Mouse (Mus musculus): Measurements from ENCODE around the gene Znrf2. TPM values are rescaled to one million over a fixed set of nuclear protein-coding genes. Genes with fewer than 3 reads are reported as not detected.

The Znrf2 gene
- polyA plus RNA-seq, 1 experiment from 2014 or later = 3.2 TPM

GRCm38 (mm10) chr6:54934313-54934712 is 117.6 kb downstream of the Znrf2 start:
- no peak for DNase-seq
- Histone ChIP-seq H3K4me1 (ENCODE audit: insufficient read depth) (no peaks in the 10 kb centered on the region), H3K4me3 (ENCODE audit: low read depth, low read length) (no peak overlapping the region), H3K27me3 (ENCODE audit: insufficient read depth, low read length) (no peaks in the 10 kb centered on the region), H3K27ac (ENCODE audit: low read depth) (no peak overlapping the region), H3K9ac (no peak overlapping the region), H3K36me3 (ENCODE audit: insufficient read depth) (no peaks in the 10 kb centered on the region), H3K9me3 (ENCODE audit: low read depth, low read length) (no peaks in the 10 kb centered on the region), H3K4me2 (no peak overlapping the region)
- TF ChIP-seq CTCF (IDR thresholded peaks at IDR 0.05; ENCODE audit: low read depth) = no peak
- ATAC-seq (ENCODE audit: insufficient read depth) = no peak
- WGBS = 90% methylated on average over 8 of the region's 8 CpGs

GRCm38 (mm10) chr6:54934930-54935329 is 118.2 kb downstream of the Znrf2 start:
- H3K4me2 ChIP-seq = no peak overlapping the region
- no peak overlapping the region for H3K9ac ChIP-seq
- no peaks in the 10 kb centered on the region for H3K36me3 ChIP-seq (ENCODE audit: insufficient read depth)
- no peak overlapping the region for H3K27ac ChIP-seq (ENCODE audit: low read depth)
- H3K4me3 ChIP-seq (ENCODE audit: low read depth, low read length) = no peak overlapping the region
- H3K4me1 ChIP-seq (ENCODE audit: insufficient read depth) = no peaks in the 10 kb centered on the region
- H3K27me3 ChIP-seq (ENCODE audit: insufficient read depth, low read length) = no peaks in the 10 kb centered on the region
- TF ChIP-seq CTCF (IDR thresholded peaks at IDR 0.05; ENCODE audit: low read depth) = no peak
- DNase-seq = no peak
- WGBS = 50% methylated on average over 5 of the region's 5 CpGs
- ATAC-seq (ENCODE audit: insufficient read depth) = no peak
- no peaks in the 10 kb centered on the region for H3K9me3 ChIP-seq (ENCODE audit: low read depth, low read length)

GRCm38 (mm10) chr6:54936496-54936895 is 119.8 kb downstream of the Znrf2 start:
- Histone ChIP-seq H3K36me3 (ENCODE audit: insufficient read depth) (no peaks in the 10 kb centered on the region), H3K9ac (no peak overlapping the region), H3K9me3 (ENCODE audit: low read depth, low read length) (no peaks in the 10 kb centered on the region), H3K27ac (ENCODE audit: low read depth) (no peak overlapping the region), H3K27me3 (ENCODE audit: insufficient read depth, low read length) (no peaks in the 10 kb centered on the region), H3K4me3 (ENCODE audit: low read depth, low read length) (no peak overlapping the region), H3K4me2 (no peak overlapping the region), H3K4me1 (ENCODE audit: insufficient read depth) (no peaks in the 10 kb centered on the region)
- ATAC-seq (ENCODE audit: insufficient read depth) (no peak), DNase-seq (no peak)
- WGBS = 60% methylated on average over 2 of the region's 2 CpGs
- no peak for TF ChIP-seq CTCF (IDR thresholded peaks at IDR 0.05; ENCODE audit: low read depth)

- Histone ChIP-seq H3K4me3 (ENCODE audit: low read depth, low read length) (no peak overlapping the region), H3K9me3 (ENCODE audit: low read depth, low read length) (no peaks in the 10 kb centered on the region), H3K4me2 (no peak overlapping the region), H3K36me3 (ENCODE audit: insufficient read depth) (no peaks in the 10 kb centered on the region), H3K27me3 (ENCODE audit: insufficient read depth, low read length) (peaks cover 16% of the 10 kb centered on the region), H3K9ac (no peak overlapping the region), H3K27ac (ENCODE audit: low read depth) (no peak overlapping the region), H3K4me1 (ENCODE audit: insufficient read depth) (no peaks in the 10 kb centered on the region)
- TF ChIP-seq CTCF (IDR thresholded peaks at IDR 0.05; ENCODE audit: low read depth) = no peak
- DNase-seq = peak; percentile 25
- no peak for ATAC-seq (ENCODE audit: insufficient read depth)
- 60% methylated on average over 4 of the region's 4 CpGs for WGBS
These were observed 122.9 kb downstream of the Znrf2 start for GRCm38 (mm10) chr6:54939631-54940030.

- Histone ChIP-seq H3K36me3 (ENCODE audit: insufficient read depth) (no peaks in the 10 kb centered on the region), H3K27ac (ENCODE audit: low read depth) (no peak overlapping the region), H3K4me3 (ENCODE audit: low read depth, low read length) (no peak overlapping the region), H3K27me3 (ENCODE audit: insufficient read depth, low read length) (peaks cover 16% of the 10 kb centered on the region), H3K9me3 (ENCODE audit: low read depth, low read length) (no peaks in the 10 kb centered on the region), H3K4me1 (ENCODE audit: insufficient read depth) (no peaks in the 10 kb centered on the region), H3K4me2 (no peak overlapping the region), H3K9ac (no peak overlapping the region)
- DNase-seq = no peak
- WGBS = 68% methylated on average over 7 of the region's 7 CpGs
- ATAC-seq (ENCODE audit: insufficient read depth) = no peak
- no peak for TF ChIP-seq CTCF (IDR thresholded peaks at IDR 0.05; ENCODE audit: low read depth)
These were observed 123.4 kb downstream of the Znrf2 start for GRCm38 (mm10) chr6:54940126-54940525.

GRCm38 (mm10) chr6:54941149-54941548 is 124.4 kb downstream of the Znrf2 start:
- ATAC-seq (ENCODE audit: insufficient read depth) = no peak
- peaks cover 16% of the 10 kb centered on the region for H3K27me3 ChIP-seq (ENCODE audit: insufficient read depth, low read length)
- H3K9ac ChIP-seq = no peak overlapping the region

More at GRCm38 (mm10) chr6:54941149-54941548, 124.4 kb downstream of the Znrf2 start:
- DNase-seq = no peak
- Histone ChIP-seq H3K36me3 (ENCODE audit: insufficient read depth) (no peaks in the 10 kb centered on the region), H3K4me2 (no peak overlapping the region), H3K9me3 (ENCODE audit: low read depth, low read length) (no peaks in the 10 kb centered on the region), H3K4me1 (ENCODE audit: insufficient read depth) (no peaks in the 10 kb centered on the region), H3K27ac (ENCODE audit: low read depth) (no peak overlapping the region), H3K4me3 (ENCODE audit: low read depth, low read length) (no peak overlapping the region)
- 91% methylated on average over 6 of the region's 6 CpGs for WGBS
- TF ChIP-seq CTCF (IDR thresholded peaks at IDR 0.05; ENCODE audit: low read depth) = no peak

Other genes starting within 250 kb of the Znrf2 start
- 11.8 and 12.5 TPM in 2 replicates for gene Plekha8, start 221.8 kb upstream of the Znrf2 start, polyA plus RNA-seq (2014; fragmentation: Nextera tagmentation; extraction: Ambion mirVana)
- 21.5 and 28.1 TPM in 2 replicates for gene Fkbp14, start 219.6 kb upstream of the Znrf2 start, polyA plus RNA-seq (2014; fragmentation: Nextera tagmentation; extraction: Ambion mirVana)
- 3.1 and 4.7 TPM in 2 replicates for gene Mturn, start 135.3 kb upstream of the Znrf2 start, polyA plus RNA-seq (2014; fragmentation: Nextera tagmentation; extraction: Ambion mirVana)
- 4.6 and 4.7 TPM in 2 replicates for gene Nod1, start 155.7 kb downstream of the Znrf2 start, polyA plus RNA-seq (2014; fragmentation: Nextera tagmentation; extraction: Ambion mirVana)
- 4.8 and 8.7 TPM in 2 replicates for gene Ggct, start 176.0 kb downstream of the Znrf2 start, polyA plus RNA-seq (2014; fragmentation: Nextera tagmentation; extraction: Ambion mirVana)
- gene Gars, start 221.1 kb downstream of the Znrf2 start, polyA plus RNA-seq (2014; fragmentation: Nextera tagmentation; extraction: Ambion mirVana) = 153 and 158 TPM in 2 replicates